In the genomic region with DNA sequence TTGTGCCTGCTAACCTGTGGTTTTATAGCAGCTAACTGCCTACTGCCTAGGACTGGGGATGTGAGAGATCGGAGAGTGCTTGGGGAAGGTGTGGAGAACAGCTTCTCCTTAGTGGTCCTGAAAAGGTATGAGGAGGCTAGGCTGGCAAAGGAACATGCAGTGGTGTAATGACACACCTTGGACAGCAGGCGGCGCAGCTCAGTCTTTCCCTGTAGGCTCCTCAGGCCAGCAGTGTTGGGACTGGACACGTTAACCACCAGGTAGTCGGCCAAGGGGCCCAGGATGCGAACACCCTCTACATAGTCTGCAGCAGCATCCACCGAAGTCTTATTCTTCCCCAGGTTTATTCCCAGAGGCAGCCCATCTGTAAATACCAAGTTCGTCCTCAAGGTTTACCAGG, we compare ENCODE assay signal across 10 mouse cellular contexts. TPM values are rescaled to one million over a fixed set of nuclear protein-coding genes. Genes with fewer than 3 reads are reported as not detected.
A peak's percentile ranks its signal among the peaks of the same experiment; 100 is the strongest.
DNase-seq lines count a peak whose midpoint lies in the region; ATAC-seq and TF ChIP-seq lines count a peak whose summit lies in the region.
"Had no signal": no experiment of that assay in that cellular context is flagged by ENCODE, and none has a peak within 500 bp of the region (broad histone marks: within the 10 kb centered on the region; RNA-seq: fewer than 3 reads in every experiment).

No protein-coding gene starts in this region.

- 58% methylated on average over 8 of the region's 8 CpGs for WGBS in forebrain, embryonic 10.5 days
- WGBS in forebrain, embryonic 16.5 days, result 48% methylated on average over 8 of the region's 8 CpGs
- WGBS in liver, embryonic 16.5 days (ENCODE audit: insufficient replicate concordance), result 41% methylated on average over 8 of the region's 8 CpGs
- 44% methylated on average over 8 of the region's 8 CpGs for WGBS in small intestine, adult 2 months

- H3K9me3 ChIP-seq in forebrain, embryonic 10.5 days, result no peaks in the 10 kb centered on the region
- H3K9me3 ChIP-seq in forebrain, embryonic 16.5 days (ENCODE audit: control insufficient read depth, low read length), result no peaks in the 10 kb centered on the region
- H3K9me3 ChIP-seq in liver, embryonic 16.5 days (replicated peaks; ENCODE audit: control insufficient read depth, low read length), result no peaks in the 10 kb centered on the region
- H3K9me3 ChIP-seq: heart, embryonic 13.5 days had no signal

- TF ChIP-seq CTCF in small intestine, adult 2 months (IDR thresholded peaks at IDR 0.05; ENCODE audit: extremely low read depth, insufficient read length, insufficient replicate concordance, low read depth, low read length), result peak; percentile 85; the same call in 1 of the 2 replicates

- H3K9ac ChIP-seq in forebrain, embryonic 16.5 days (replicated peaks; ENCODE audit: low read depth, low read length), result no peak overlapping the region
- no peak overlapping the region for H3K9ac ChIP-seq in liver, embryonic 16.5 days (ENCODE audit: low read depth, low read length)
- H3K9ac ChIP-seq: heart, embryonic 13.5 days had no signal

- DNase-seq in forebrain, embryonic 10.5 days (ENCODE audit: extremely low spot score, low spot score), result peak; percentile 65
- peak; percentile 39 to 57 for DNase-seq in right cerebral cortex, adult 2 months (ENCODE audit: low spot score in 2 of 2)
- DNase-seq in right cerebral cortex, postnatal 25 days, result no peak
- DNase-seq in cerebellum, postnatal 25 days, result peak; percentile 58 to 68
- DNase-seq in induced T-regulatory cell, adult 2 months (ENCODE audit: low read depth), result peak; percentile 80

- TF ChIP-seq POLR2A in small intestine, adult 2 months (IDR thresholded peaks at IDR 0.05; ENCODE audit: low read depth, low read length), result no peak

- ATAC-seq in forebrain, embryonic 16.5 days, result no peak
- ATAC-seq in liver, embryonic 16.5 days (ENCODE audit: low read depth), result 0 out of 2 replicates have a peak, but pooled peaks have one; percentile 20

- no peak overlapping the region for H3K27ac ChIP-seq in forebrain, embryonic 10.5 days
- H3K27ac ChIP-seq in forebrain, embryonic 16.5 days (ENCODE audit: low read length), result no peak overlapping the region
- no peak overlapping the region for H3K27ac ChIP-seq in liver, embryonic 16.5 days (ENCODE audit: low read length)
- H3K27ac ChIP-seq in small intestine, adult 2 months (ENCODE audit: insufficient read depth, low read depth, low read length), result no peak overlapping the region
- H3K27ac ChIP-seq: heart, embryonic 13.5 days had no signal

- H3K4me3 ChIP-seq in forebrain, embryonic 10.5 days, result no peak overlapping the region
- no peak overlapping the region for H3K4me3 ChIP-seq in forebrain, embryonic 16.5 days (replicated peaks; ENCODE audit: low read length)
- no peak overlapping the region for H3K4me3 ChIP-seq in liver, embryonic 16.5 days (ENCODE audit: low read depth, low read length)
- no peak overlapping the region for H3K4me3 ChIP-seq in small intestine, adult 2 months (ENCODE audit: low read depth, low read length)
- H3K4me3 ChIP-seq: heart, embryonic 13.5 days; myocyte had no signal

- peaks cover 82% of the 10 kb centered on the region for H3K36me3 ChIP-seq in forebrain, embryonic 10.5 days (replicated peaks)
- H3K36me3 ChIP-seq in forebrain, embryonic 16.5 days (ENCODE audit: control insufficient read depth, insufficient read depth), result peaks cover 3% of the 10 kb centered on the region; the same call in 1 of the 2 replicates
- no peaks in the 10 kb centered on the region; the same call in 1 of the 2 replicates for H3K36me3 ChIP-seq in liver, embryonic 16.5 days (ENCODE audit: control insufficient read depth, insufficient read depth)
- peaks cover 10% of the 10 kb centered on the region for H3K36me3 ChIP-seq in small intestine, adult 2 months (ENCODE audit: control insufficient read depth, insufficient read depth, low read length)

- no peak overlapping the region for H3K4me2 ChIP-seq in forebrain, embryonic 16.5 days (ENCODE audit: low read length)
- no peak overlapping the region for H3K4me2 ChIP-seq in liver, embryonic 16.5 days (ENCODE audit: low read depth, low read length)
- H3K4me2 ChIP-seq: heart, embryonic 13.5 days had no signal

- H3K27me3 ChIP-seq in forebrain, embryonic 10.5 days (ENCODE audit: poor library complexity, severe bottlenecking), result no peaks in the 10 kb centered on the region
- no peaks in the 10 kb centered on the region for H3K27me3 ChIP-seq in forebrain, embryonic 16.5 days (replicated peaks; ENCODE audit: control insufficient read depth, insufficient read depth, low read length)
- no peaks in the 10 kb centered on the region for H3K27me3 ChIP-seq in liver, embryonic 16.5 days (ENCODE audit: control insufficient read depth, insufficient read depth, low read depth, low read length)
- H3K27me3 ChIP-seq in small intestine, adult 2 months (ENCODE audit: control insufficient read depth, insufficient read depth, low read length), result no peaks in the 10 kb centered on the region
- H3K27me3 ChIP-seq: heart, embryonic 13.5 days had no signal

- no peaks in the 10 kb centered on the region for H3K4me1 ChIP-seq in forebrain, embryonic 10.5 days
- H3K4me1 ChIP-seq in forebrain, embryonic 16.5 days (replicated peaks; ENCODE audit: control insufficient read depth, insufficient read depth, low read length), result no peaks in the 10 kb centered on the region
- no peaks in the 10 kb centered on the region; the same call in 1 of the 2 replicates for H3K4me1 ChIP-seq in liver, embryonic 16.5 days (ENCODE audit: control insufficient read depth, low read depth, low read length)
- no peaks in the 10 kb centered on the region for H3K4me1 ChIP-seq in small intestine, adult 2 months (ENCODE audit: control insufficient read depth, insufficient read depth, insufficient read length, low read length)
- H3K4me1 ChIP-seq: heart, embryonic 13.5 days had no signal

RNA-seq across cellular contexts. Expression of a gene that starts 12.6 kb away (rescaled TPM):
- 55.4 and 58.7 TPM in 2 replicates for polyA plus RNA-seq in forebrain, embryonic 10.5 days (2016; fragmentation: Nextera tagmentation; extraction: Ambion mirVana)
- 35.0 and 35.5 TPM in 2 replicates for polyA plus RNA-seq in forebrain, embryonic 16.5 days (2015; fragmentation: Nextera tagmentation; extraction: Ambion mirVana)
- polyA plus RNA-seq in liver, embryonic 16.5 days (2015; fragmentation: Nextera tagmentation; extraction: Ambion mirVana), result 16.0 and 16.4 TPM in 2 replicates
- 5.9 and 11.9 TPM in 2 replicates for polyA plus RNA-seq in small intestine, adult 2 months (2012; rRNA removed)

RNA-seq across cellular contexts. Expression of a gene that starts 16.9 kb away (rescaled TPM):
- 0.93 and 1.0 TPM in 2 replicates for polyA plus RNA-seq in forebrain, embryonic 10.5 days (2016; fragmentation: Nextera tagmentation; extraction: Ambion mirVana)
- polyA plus RNA-seq in forebrain, embryonic 16.5 days (2015; fragmentation: Nextera tagmentation; extraction: Ambion mirVana), result 0.20 and 0.30 TPM in 2 replicates
- 199 and 246 TPM in 2 replicates for polyA plus RNA-seq in liver, embryonic 16.5 days (2015; fragmentation: Nextera tagmentation; extraction: Ambion mirVana)
- 0.94 and 5.7 TPM in 2 replicates for polyA plus RNA-seq in small intestine, adult 2 months (2012; rRNA removed)
- polyA plus RNA-seq: myocyte had no signal

RNA-seq across cellular contexts. Expression of a gene that starts 18.5 kb away (rescaled TPM):
- polyA plus RNA-seq in forebrain, embryonic 10.5 days (2016; fragmentation: Nextera tagmentation; extraction: Ambion mirVana), result 0.18 and 0.21 TPM in 2 replicates
- polyA plus RNA-seq in forebrain, embryonic 16.5 days (2015; fragmentation: Nextera tagmentation; extraction: Ambion mirVana), result 0.03 TPM in 1 of 2 replicates, not detected in the other
- 0.37 and 0.48 TPM in 2 replicates for polyA plus RNA-seq in liver, embryonic 16.5 days (2015; fragmentation: Nextera tagmentation; extraction: Ambion mirVana)
- polyA plus RNA-seq in small intestine, adult 2 months (2012; rRNA removed), result 0.03 and 0.10 TPM in 2 replicates

RNA-seq across cellular contexts. Expression of a gene that starts 30.2 kb away (rescaled TPM):
- polyA plus RNA-seq in forebrain, embryonic 10.5 days (2016; fragmentation: Nextera tagmentation; extraction: Ambion mirVana), result 25.7 and 27.4 TPM in 2 replicates
- 30.8 and 31.5 TPM in 2 replicates for polyA plus RNA-seq in forebrain, embryonic 16.5 days (2015; fragmentation: Nextera tagmentation; extraction: Ambion mirVana)
- 10.3 TPM in 2 replicates for polyA plus RNA-seq in liver, embryonic 16.5 days (2015; fragmentation: Nextera tagmentation; extraction: Ambion mirVana)
- polyA plus RNA-seq in small intestine, adult 2 months (2012; rRNA removed), result 2.4 and 3.5 TPM in 2 replicates

RNA-seq across cellular contexts. Expression of a gene that starts 30.2 kb away (rescaled TPM):
- polyA plus RNA-seq in forebrain, embryonic 10.5 days (2016; fragmentation: Nextera tagmentation; extraction: Ambion mirVana), result 37.2 and 38.9 TPM in 2 replicates
- polyA plus RNA-seq in forebrain, embryonic 16.5 days (2015; fragmentation: Nextera tagmentation; extraction: Ambion mirVana), result 25.1 and 25.8 TPM in 2 replicates
- 10.4 and 10.5 TPM in 2 replicates for polyA plus RNA-seq in liver, embryonic 16.5 days (2015; fragmentation: Nextera tagmentation; extraction: Ambion mirVana)
- polyA plus RNA-seq in small intestine, adult 2 months (2012; rRNA removed), result 10.2 and 22.1 TPM in 2 replicates

Comparison
In these comparisons a context has a peak if more than half of its experiments do, and no peak if none do; other contexts are left out.
1. RNA of a gene that starts 16.9 kb away (polyA plus RNA-seq): 199 to 246 TPM in liver, embryonic 16.5 days; 0.94 to 5.7 TPM in small intestine, adult 2 months, 0.93 to 1.0 TPM in forebrain, embryonic 10.5 days and 0.20 to 0.30 TPM in forebrain, embryonic 16.5 days; every median in the first group is over 10 times any median in the second.